Mouse (Mus musculus): ENCODE results near the gene Ipp.

GRCm38 (mm10) chr4:116558151-116558882 is 51.0 kb downstream of the Ipp start:
- no peak for TF ChIP-seq CTCF (IDR thresholded peaks at IDR 0.05; ENCODE audit: insufficient read depth, low read depth, low read length)
- TF ChIP-seq POLR2A (IDR thresholded peaks at IDR 0.05; ENCODE audit: insufficient read depth, low read depth, low read length), result no peak

All from olfactory bulb, adult 2 months (tissue).